Comparison of ENCODE assay signal across 11 mouse cellular contexts in genomic region chr15:31535259-31535855, GRCm38 (mm10). TPM values are rescaled to one million over a fixed set of nuclear protein-coding genes. Genes with fewer than 3 reads are reported as not detected.
DNase-seq lines count a peak whose midpoint lies in the region; ATAC-seq and TF ChIP-seq lines count a peak whose summit lies in the region.
"Had no signal": no experiment of that assay in that cellular context is flagged by ENCODE, and none has a peak within 500 bp of the region (broad histone marks: within the 10 kb centered on the region; RNA-seq: fewer than 3 reads in every experiment).

No protein-coding gene starts in this region.

- peak; percentile 51 for DNase-seq in forebrain, embryonic 11.5 days (ENCODE audit: low spot score)
- no peak for DNase-seq in forebrain, postnatal 0 days
- DNase-seq in embryonic facial prominence, embryonic 10.5 days (ENCODE audit: low spot score) = no peak
- no peak for DNase-seq in lung, postnatal 14 days
- DNase-seq in adrenal gland, adult 2 months = no peak
- DNase-seq: gastrocnemius, postnatal 36 days had no signal

- 33% methylated on average over 8 of the region's 8 CpGs for WGBS in forebrain, embryonic 11.5 days
- WGBS in forebrain, postnatal 0 days = 24% methylated on average over 8 of the region's 8 CpGs
- WGBS in embryonic facial prominence, embryonic 10.5 days = 30% methylated on average over 8 of the region's 8 CpGs
- 28% methylated on average over 8 of the region's 8 CpGs for WGBS in limb, embryonic 12.5 days
- 23% methylated on average over 8 of the region's 8 CpGs for WGBS in neural tube, embryonic 12.5 days

- 0 out of 2 replicates have a peak overlapping the region, but pooled peaks have one; percentile 6 for H3K9ac ChIP-seq in forebrain, embryonic 11.5 days (ENCODE audit: low read length)
- no peak overlapping the region for H3K9ac ChIP-seq in forebrain, postnatal 0 days
- H3K9ac ChIP-seq in limb, embryonic 12.5 days (replicated peaks) = no peak overlapping the region
- no peak overlapping the region for H3K9ac ChIP-seq in neural tube, embryonic 12.5 days

- H3K36me3 ChIP-seq in forebrain, embryonic 11.5 days (ENCODE audit: control insufficient read depth, insufficient read depth, low read length) = no peaks in the 10 kb centered on the region
- no peaks in the 10 kb centered on the region for H3K36me3 ChIP-seq in forebrain, postnatal 0 days (ENCODE audit: insufficient read depth)
- no peaks in the 10 kb centered on the region for H3K36me3 ChIP-seq in embryonic facial prominence, embryonic 10.5 days (replicated peaks)
- no peaks in the 10 kb centered on the region for H3K36me3 ChIP-seq in limb, embryonic 12.5 days
- H3K36me3 ChIP-seq in neural tube, embryonic 12.5 days = no peaks in the 10 kb centered on the region

- H3K4me2 ChIP-seq in forebrain, embryonic 11.5 days (ENCODE audit: low read depth, low read length, severe bottlenecking) = no peak overlapping the region
- no peak overlapping the region for H3K4me2 ChIP-seq in forebrain, postnatal 0 days (ENCODE audit: low read depth)
- no peak overlapping the region for H3K4me2 ChIP-seq in limb, embryonic 12.5 days
- H3K4me2 ChIP-seq in neural tube, embryonic 12.5 days (replicated peaks) = peak overlapping the region; percentile 28

- no peaks in the 10 kb centered on the region for H3K27me3 ChIP-seq in forebrain, embryonic 11.5 days (ENCODE audit: control insufficient read depth, insufficient read depth, low read length)
- no peaks in the 10 kb centered on the region for H3K27me3 ChIP-seq in forebrain, postnatal 0 days (ENCODE audit: insufficient read depth, low read length)
- no peaks in the 10 kb centered on the region for H3K27me3 ChIP-seq in embryonic facial prominence, embryonic 10.5 days (replicated peaks; ENCODE audit: low read depth, poor library complexity, severe bottlenecking)
- H3K27me3 ChIP-seq in limb, embryonic 12.5 days = no peaks in the 10 kb centered on the region
- no peaks in the 10 kb centered on the region for H3K27me3 ChIP-seq in neural tube, embryonic 12.5 days (replicated peaks)

- no peak for ATAC-seq in forebrain, embryonic 11.5 days (replicated peaks; ENCODE audit: low FRiP score)
- no peak for ATAC-seq in forebrain, postnatal 0 days
- no peak for ATAC-seq in limb, embryonic 12.5 days (ENCODE audit: insufficient number of reproducible peaks, insufficient read depth, low FRiP score, low TSS enrichment, low read depth)
- ATAC-seq in neural tube, embryonic 12.5 days (ENCODE audit: low FRiP score, low read depth) = no peak
- no peak for ATAC-seq in CD4-positive, CD25-positive, alpha-beta regulatory T cell, adult 4 months

- H3K4me1 ChIP-seq in forebrain, embryonic 11.5 days (replicated peaks; ENCODE audit: control insufficient read depth, insufficient read depth, low read length) = peaks cover 7% of the 10 kb centered on the region; the same call in 1 of the 2 replicates
- H3K4me1 ChIP-seq in forebrain, postnatal 0 days (ENCODE audit: insufficient read depth) = 0 out of 2 replicates have a peak, but pooled peaks cover 4% of the 10 kb centered on the region
- peaks cover 34% of the 10 kb centered on the region for H3K4me1 ChIP-seq in embryonic facial prominence, embryonic 10.5 days
- peaks cover 14% of the 10 kb centered on the region for H3K4me1 ChIP-seq in limb, embryonic 12.5 days (replicated peaks)
- peaks cover 25% of the 10 kb centered on the region for H3K4me1 ChIP-seq in neural tube, embryonic 12.5 days

- no peak for TF ChIP-seq CTCF in forebrain, postnatal 0 days (IDR thresholded peaks at IDR 0.05; ENCODE audit: low read depth)

- peak overlapping the region; percentile 72; the same call in 1 of the 2 replicates for H3K27ac ChIP-seq in forebrain, embryonic 11.5 days (ENCODE audit: low read depth, low read length)
- H3K27ac ChIP-seq in forebrain, postnatal 0 days (ENCODE audit: low read depth, low read length) = no peak overlapping the region
- H3K27ac ChIP-seq in embryonic facial prominence, embryonic 10.5 days (replicated peaks) = peak overlapping the region; percentile 26
- H3K27ac ChIP-seq in limb, embryonic 12.5 days = peak overlapping the region; percentile 31; the same call in 1 of the 2 replicates
- no peak overlapping the region for H3K27ac ChIP-seq in neural tube, embryonic 12.5 days
- H3K27ac ChIP-seq: kidney, postnatal 0 days had no signal

- H3K9me3 ChIP-seq in forebrain, embryonic 11.5 days (ENCODE audit: control insufficient read depth, low read length) = no peaks in the 10 kb centered on the region
- no peaks in the 10 kb centered on the region for H3K9me3 ChIP-seq in forebrain, postnatal 0 days (ENCODE audit: low read length)
- no peaks in the 10 kb centered on the region for H3K9me3 ChIP-seq in embryonic facial prominence, embryonic 10.5 days
- H3K9me3 ChIP-seq in limb, embryonic 12.5 days = no peaks in the 10 kb centered on the region
- no peaks in the 10 kb centered on the region for H3K9me3 ChIP-seq in neural tube, embryonic 12.5 days

- no peak overlapping the region for H3K4me3 ChIP-seq in forebrain, embryonic 11.5 days (ENCODE audit: low read depth, low read length)
- H3K4me3 ChIP-seq in forebrain, postnatal 0 days (ENCODE audit: low read depth, low read length) = no peak overlapping the region
- peak overlapping the region; percentile 3; the same call in 1 of the 2 replicates for H3K4me3 ChIP-seq in embryonic facial prominence, embryonic 10.5 days
- H3K4me3 ChIP-seq in limb, embryonic 12.5 days (replicated peaks) = no peak overlapping the region
- H3K4me3 ChIP-seq in neural tube, embryonic 12.5 days = no peak overlapping the region

RNA-seq across cellular contexts. Expression of gene March6, which starts 4.5 kb away (rescaled TPM):
- 62.6 and 69.6 TPM in 2 replicates for polyA plus RNA-seq in forebrain, embryonic 11.5 days (2014; fragmentation: Nextera tagmentation; extraction: Ambion mirVana)
- 149 and 209 TPM in 2 replicates for total RNA-seq in forebrain, postnatal 0 days (2014; rRNA removed)
- 38.4 and 60.2 TPM in 2 replicates for polyA plus RNA-seq in forebrain, postnatal 0 days (2015; fragmentation: Nextera tagmentation; extraction: Ambion mirVana)
- polyA plus RNA-seq in embryonic facial prominence, embryonic 10.5 days (2016; fragmentation: Nextera tagmentation; extraction: Ambion mirVana) = 38.9 and 39.8 TPM in 2 replicates
- 40.7 and 41.8 TPM in 2 replicates for polyA plus RNA-seq in limb, embryonic 12.5 days (2016; fragmentation: Nextera tagmentation; extraction: Ambion mirVana)
- polyA plus RNA-seq in neural tube, embryonic 12.5 days (2016; fragmentation: Nextera tagmentation; extraction: Ambion mirVana) = 59.8 and 61.4 TPM in 2 replicates
- 100 to 1,000 TPM; 115 to 125 TPM for total RNA-seq in adrenal gland, adult 2 months (2021)
- 12.0 and 16.3 TPM in 2 replicates for polyA plus RNA-seq in adrenal gland, adult 2 months (2012; rRNA removed)
- polyA plus RNA-seq in CD4-positive, CD25-positive, alpha-beta regulatory T cell, adult 4 months (2017; shearing (Covaris generic)) = 10 to 100 TPM; 24.4 to 26.2 TPM

RNA-seq across cellular contexts. Expression of gene Cmbl, which starts 29.8 kb away (rescaled TPM):
- 0.79 and 1.0 TPM in 2 replicates for polyA plus RNA-seq in forebrain, embryonic 11.5 days (2014; fragmentation: Nextera tagmentation; extraction: Ambion mirVana)
- total RNA-seq in forebrain, postnatal 0 days (2014; rRNA removed) = 26.3 and 27.2 TPM in 2 replicates
- polyA plus RNA-seq in forebrain, postnatal 0 days (2015; fragmentation: Nextera tagmentation; extraction: Ambion mirVana) = 19.9 and 20.9 TPM in 2 replicates
- 2.3 and 2.5 TPM in 2 replicates for polyA plus RNA-seq in embryonic facial prominence, embryonic 10.5 days (2016; fragmentation: Nextera tagmentation; extraction: Ambion mirVana)
- 0.55 and 0.65 TPM in 2 replicates for polyA plus RNA-seq in limb, embryonic 12.5 days (2016; fragmentation: Nextera tagmentation; extraction: Ambion mirVana)
- 2.1 and 3.0 TPM in 2 replicates for polyA plus RNA-seq in neural tube, embryonic 12.5 days (2016; fragmentation: Nextera tagmentation; extraction: Ambion mirVana)
- 100 to 1,000 TPM; 159 to 177 TPM for total RNA-seq in adrenal gland, adult 2 months (2021)
- polyA plus RNA-seq in adrenal gland, adult 2 months (2012; rRNA removed) = 113 and 193 TPM in 2 replicates
- polyA plus RNA-seq in CD4-positive, CD25-positive, alpha-beta regulatory T cell, adult 4 months (2017; shearing (Covaris generic)) = not detected
- total RNA-seq: neutrophil, adult 5-6 weeks had no signal

Comparison
In these comparisons a context has a peak if more than half of its experiments do, and no peak if none do; other contexts are left out.
1. H3K27ac ChIP-seq: peak in forebrain, embryonic 11.5 days (single experiment), embryonic facial prominence, embryonic 10.5 days (single experiment) and limb, embryonic 12.5 days (single experiment); none in forebrain, postnatal 0 days (single experiment) and neural tube, embryonic 12.5 days (single experiment).